Mouse (Mus musculus) olfactory bulb, adult 2 months (tissue): ENCODE data around the gene Syt15.
"Not testable (repeated sequence)": the region's sequence is repeated elsewhere in the genome, so short reads cannot be mapped to it uniquely, and the experiment has no call there.

Source experiments
- CTCF ChIP-seq: fragments of 200-500 bp; IDR thresholded peaks from 2 replicates; pipeline ENCODE4 v1.5.1; 2012; ENCODE audit warnings: low read depth, mild to moderate bottlenecking, low read length, moderate library complexity; ENCODE audit not compliant: insufficient read depth
- POLR2A ChIP-seq: fragments of 200-500 bp; IDR thresholded peaks from 2 replicates; pipeline ENCODE4 v1.6.1; 2012; ENCODE audit warnings: mild to moderate bottlenecking, low read depth, low read length, moderate library complexity; ENCODE audit not compliant: insufficient read depth

GRCm38 (mm10) chr14:34258525-34258924 is 39.1 kb downstream of the Syt15 start:
- TF ChIP-seq POLR2A, CTCF: not testable (repeated sequence)
